18 mouse cellular contexts compared by ENCODE assay signal in the genomic region with DNA sequence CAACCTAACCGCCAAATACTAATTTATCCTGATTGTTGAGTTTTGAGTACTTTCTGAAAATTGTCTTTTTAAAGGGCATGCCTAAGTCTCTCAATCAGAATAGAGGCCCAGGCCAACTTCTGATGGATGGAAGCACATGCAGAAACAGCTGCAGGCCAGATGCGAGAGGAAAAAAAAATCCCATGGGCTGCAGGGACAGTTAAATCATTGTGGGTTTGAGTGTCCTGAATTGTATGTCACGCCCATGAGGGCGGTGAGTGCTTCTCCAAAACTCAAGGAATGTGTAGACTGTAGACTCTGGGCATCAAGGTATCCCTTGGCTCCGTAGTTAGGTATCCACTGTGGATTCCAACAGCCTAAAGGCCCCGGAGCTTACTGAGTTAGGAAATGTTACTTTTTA. TPM values are rescaled to one million over a fixed set of nuclear protein-coding genes. Genes with fewer than 3 reads are reported as not detected.
A peak's percentile ranks its signal among the peaks of the same experiment; 100 is the strongest.
DNase-seq lines count a peak whose midpoint lies in the region; ATAC-seq and TF ChIP-seq lines count a peak whose summit lies in the region.
"Had no signal": no experiment of that assay in that cellular context is flagged by ENCODE, and none has a peak within 500 bp of the region (broad histone marks: within the 10 kb centered on the region; RNA-seq: fewer than 3 reads in every experiment).

No protein-coding gene starts in this region.

- no peak for ATAC-seq in heart, embryonic 11.5 days (replicated peaks; ENCODE audit: insufficient number of reproducible peaks, low FRiP score, low TSS enrichment)
- no peak; the same call in 1 of the 2 replicates for ATAC-seq in embryonic facial prominence, embryonic 15.5 days (ENCODE audit: insufficient number of reproducible peaks, low FRiP score, low TSS enrichment, low read depth)
- ATAC-seq in monocyte, adult 5-6 weeks (replicated peaks; ENCODE audit: insufficient number of reproducible peaks, low FRiP score, low TSS enrichment, poor library complexity, severe bottlenecking) = no peak
- no peak for ATAC-seq in megakaryocyte, adult 5-6 weeks (ENCODE audit: poor library complexity, severe bottlenecking)
- ATAC-seq: forebrain, embryonic 16.5 days had no signal

- TF ChIP-seq POLR2A in heart, adult 2 months (IDR thresholded peaks at IDR 0.05; ENCODE audit: insufficient read depth, low read depth, low read length) = no peak

- H3K9me3 ChIP-seq in heart, embryonic 11.5 days (replicated peaks; ENCODE audit: control insufficient read depth, low read length) = no peaks in the 10 kb centered on the region
- H3K9me3 ChIP-seq in embryonic facial prominence, embryonic 15.5 days (replicated peaks) = no peaks in the 10 kb centered on the region

- H3K27me3 ChIP-seq in heart, adult 2 months (ENCODE audit: control insufficient read depth, insufficient read depth, low read length) = no peaks in the 10 kb centered on the region
- no peaks in the 10 kb centered on the region for H3K27me3 ChIP-seq in heart, embryonic 11.5 days (ENCODE audit: control insufficient read depth, insufficient read depth, low read length)
- H3K27me3 ChIP-seq in embryonic facial prominence, embryonic 15.5 days = no peaks in the 10 kb centered on the region

- intact Hi-C loops in heart, adult 2 months (cut with DNase I) = no loop called here
- intact Hi-C loops in heart, postnatal 14 days (cut with DNase I) = no loop called here

- DNase-seq in heart, adult 2 months = peak; percentile 57 to 58
- peak; percentile 33 to 61 for DNase-seq in heart, postnatal 14 days
- peak; percentile 68 for DNase-seq in mesoderm, embryonic 11.5 days (ENCODE audit: low read depth, low spot score)
- DNase-seq in natural killer cell, adult 2 months (ENCODE audit: low spot score in 2 of 2) = no peak
- DNase-seq: cerebellum, postnatal 36 days; liver; lung, adult 2 months; midbrain, embryonic 14.5 days; retina, postnatal 1 day; thymus, postnatal 25 days had no signal

- no peak overlapping the region for H3K9ac ChIP-seq in heart, adult 2 months (ENCODE audit: low read depth, low read length)
- no peak overlapping the region for H3K9ac ChIP-seq in heart, embryonic 11.5 days (ENCODE audit: low read depth, low read length)
- no peak overlapping the region for H3K9ac ChIP-seq in embryonic facial prominence, embryonic 15.5 days

- H3K36me3 ChIP-seq in heart, adult 2 months (ENCODE audit: control insufficient read depth, insufficient read depth, low read length) = no peaks in the 10 kb centered on the region
- no peaks in the 10 kb centered on the region for H3K36me3 ChIP-seq in heart, embryonic 11.5 days (ENCODE audit: control insufficient read depth, insufficient read depth, low read length)
- no peaks in the 10 kb centered on the region for H3K36me3 ChIP-seq in embryonic facial prominence, embryonic 15.5 days

- H3K4me1 ChIP-seq in heart, adult 2 months (ENCODE audit: control insufficient read depth, insufficient read depth, low read length) = peaks cover 10% of the 10 kb centered on the region
- H3K4me1 ChIP-seq in heart, embryonic 11.5 days (ENCODE audit: control insufficient read depth, insufficient read depth, low read length) = peaks cover 6% of the 10 kb centered on the region; the same call in 1 of the 2 replicates
- peaks cover 21% of the 10 kb centered on the region for H3K4me1 ChIP-seq in embryonic facial prominence, embryonic 15.5 days

- no peak for TF ChIP-seq EP300 in heart, adult 2 months (IDR thresholded peaks at IDR 0.05; ENCODE audit: insufficient read depth, low read depth, low read length)

- H3K27ac ChIP-seq in heart, adult 2 months = no peak overlapping the region; the same call in 1 of the 2 replicates
- no peak overlapping the region for H3K27ac ChIP-seq in heart, embryonic 11.5 days (ENCODE audit: low read depth, low read length)
- peak overlapping the region; percentile 69; the same call in 1 of the 2 replicates for H3K27ac ChIP-seq in embryonic facial prominence, embryonic 15.5 days (replicated peaks)
- H3K27ac ChIP-seq: left cerebral cortex, adult 2 months; macrophage; stomach, postnatal 0 days had no signal

- TF ChIP-seq CTCF in heart, adult 2 months (IDR thresholded peaks at IDR 0.05) = no peak

- H3K79me2 ChIP-seq in heart, adult 2 months (replicated peaks; ENCODE audit: control insufficient read depth, insufficient read depth, low read length) = no peaks in the 10 kb centered on the region

- WGBS in heart, adult 2 months = 83% methylated on average over 6 of the region's 6 CpGs
- WGBS in heart, embryonic 11.5 days (ENCODE audit: insufficient replicate concordance) = 84% methylated on average over 6 of the region's 6 CpGs
- 52% methylated on average over 6 of the region's 6 CpGs for WGBS in embryonic facial prominence, embryonic 15.5 days

- H3K4me3 ChIP-seq in heart, adult 2 months = no peak overlapping the region
- H3K4me3 ChIP-seq in heart, embryonic 11.5 days (ENCODE audit: low read depth, low read length) = no peak overlapping the region
- no peak overlapping the region for H3K4me3 ChIP-seq in embryonic facial prominence, embryonic 15.5 days (replicated peaks)
- H3K4me3 ChIP-seq: left cerebral cortex, adult 2 months had no signal

- H3K4me2 ChIP-seq in heart, embryonic 11.5 days = no peak overlapping the region
- no peak overlapping the region for H3K4me2 ChIP-seq in embryonic facial prominence, embryonic 15.5 days (replicated peaks)

RNA-seq across cellular contexts. Expression of a gene that starts 26.8 kb away (rescaled TPM):
- 1 to 10 TPM; 3.0 to 3.4 TPM for total RNA-seq in heart, adult 2 months (2021)
- 3.7 and 4.5 TPM in 2 replicates for polyA plus RNA-seq in heart, adult 2 months (2012; rRNA removed)
- polyA plus RNA-seq in heart, embryonic 11.5 days (2014; fragmentation: Nextera tagmentation; extraction: Ambion mirVana) = 1.4 and 1.7 TPM in 2 replicates
- 5.1 and 5.3 TPM in 2 replicates for polyA plus RNA-seq in embryonic facial prominence, embryonic 15.5 days (2015; fragmentation: Nextera tagmentation; extraction: Ambion mirVana)
- total RNA-seq in heart, postnatal 14 days (2021) = 1 to 10 TPM; 3.5 to 4.0 TPM
- 72.0 to 89.0 TPM (median 88.0 TPM) in 3 replicates for total RNA-seq in monocyte, adult 5-6 weeks (2017)
- total RNA-seq in megakaryocyte, adult 5-6 weeks (2015) = 14.5 and 16.6 TPM in 2 replicates
- total RNA-seq in megakaryocyte, adult 5-6 weeks (2017) = 15.4 and 15.7 TPM in 2 replicates

Comparison
In these comparisons a context has a peak if more than half of its experiments do, and no peak if none do; other contexts are left out.
1. DNase-seq: peak in heart, adult 2 months (2 of 2), heart, postnatal 14 days (2 of 2) and mesoderm, embryonic 11.5 days (single experiment); none in natural killer cell, adult 2 months (0 of 2).